Mouse (Mus musculus) heart, embryonic 10.5 days (tissue): ENCODE data around the gene Rxra. TPM values are rescaled to one million over a fixed set of nuclear protein-coding genes. Genes with fewer than 3 reads are reported as not detected.

Experiments used
- DNase-seq: peaks from one replicate; pipeline ENCODE4 v3.0.0-alpha.2; 2017; ENCODE audit warnings: low spot score
- H3K27ac ChIP-seq: fragments of 300-500 bp; sonication (generic); 2 replicates; pipeline ENCODE4 v1.5.1; 2016; ENCODE audit warnings: mild to moderate bottlenecking
- H3K27me3 ChIP-seq: fragments of 300-500 bp; sonication (generic); 2 replicates; pipeline ENCODE4 v1.6.1; 2016; ENCODE audit warnings: mild to moderate bottlenecking; ENCODE audit not compliant: poor library complexity, insufficient read depth, severe bottlenecking
- H3K36me3 ChIP-seq: fragments of 300-500 bp; sonication (generic); 2 replicates; pipeline ENCODE4 v1.6.1; 2016; ENCODE audit warnings: mild to moderate bottlenecking, moderate library complexity
- H3K4me1 ChIP-seq: fragments of 300-500 bp; sonication (generic); 2 replicates; pipeline ENCODE4 v1.6.1; 2016; ENCODE audit warnings: mild to moderate bottlenecking
- H3K4me3 ChIP-seq: fragments of 300-500 bp; sonication (generic); 2 replicates; pipeline ENCODE4 v1.5.1; 2016; ENCODE audit warnings: mild to moderate bottlenecking, moderate library complexity
- H3K9me3 ChIP-seq: fragments of 300-500 bp; sonication (generic); 2 replicates; pipeline ENCODE4 v1.6.1; 2016; ENCODE audit warnings: mild to moderate bottlenecking, moderate library complexity
- WGBS: fragments of 180-500 bp; shearing (Covaris S2); methylation state at CpG from one replicate; pipeline ENCODE4 v1.1.7; 2016; 5-methylcytosine and 5-hydroxymethylcytosine counted together
- polyA plus RNA-seq: library from polyadenylated mRNA; unstranded; fragments of >200 nt; fragmentation: Nextera tagmentation; extraction: Ambion mirVana; gene quantifications from 2 replicates; pipeline ENCODE4 v1.2.1, GENCODE M21; 2016

Gene Rxra
- polyA plus RNA-seq, 1 experiment from 2014 or later: 8.0 TPM

DNA sequence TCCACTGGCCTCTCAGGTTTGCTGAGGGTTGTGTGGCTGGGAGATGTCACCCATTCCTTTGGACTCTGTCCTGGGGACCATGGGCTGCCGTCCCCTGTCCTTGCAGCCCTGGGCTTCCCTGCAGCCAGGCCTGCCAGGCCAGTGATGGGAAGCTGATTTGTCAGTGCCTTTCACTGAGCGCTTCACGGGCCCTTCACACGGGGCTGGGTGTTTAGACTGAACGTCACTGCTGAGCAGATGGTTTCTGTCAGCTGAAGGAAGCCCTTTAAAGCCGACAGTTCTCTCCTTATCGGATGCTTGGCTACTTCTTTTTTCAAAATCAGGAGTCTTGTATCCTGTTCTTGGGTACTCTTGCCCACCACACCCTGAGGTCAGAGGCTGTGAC lies 74.9 kb downstream of the Rxra start:
- peaks cover 77% of the 10 kb centered on the region for H3K36me3 ChIP-seq
- H3K9me3 ChIP-seq: no peaks in the 10 kb centered on the region
- H3K4me3 ChIP-seq: no peak overlapping the region
- no peak for DNase-seq
- H3K27ac ChIP-seq: peak overlapping the region; percentile 59; the same call in 1 of the 2 replicates
- H3K27me3 ChIP-seq: peaks cover 98% of the 10 kb centered on the region
- 22% methylated on average over 7 of the region's 7 CpGs for WGBS
- H3K4me1 ChIP-seq: peaks cover 58% of the 10 kb centered on the region

- H3K36me3 ChIP-seq: peaks cover 83% of the 10 kb centered on the region
- peaks cover 58% of the 10 kb centered on the region for H3K4me1 ChIP-seq
- WGBS: 36% methylated on average over 4 of the region's 4 CpGs
- DNase-seq: no peak
- peaks cover 98% of the 10 kb centered on the region for H3K27me3 ChIP-seq
- peak overlapping the region; percentile 14; the same call in 1 of the 2 replicates for H3K27ac ChIP-seq
- no peak overlapping the region for H3K4me3 ChIP-seq
- no peaks in the 10 kb centered on the region for H3K9me3 ChIP-seq
These were observed 75.6 kb downstream of the Rxra start for GRCm38 (mm10) chr2:27751803-27752202.

- DNase-seq: no peak
- 95% methylated on average over 9 of the region's 9 CpGs for WGBS
- H3K4me3 ChIP-seq: no peak overlapping the region
- H3K27me3 ChIP-seq: peaks cover 98% of the 10 kb centered on the region
- H3K27ac ChIP-seq: no peak overlapping the region
- H3K36me3 ChIP-seq: peaks cover 80% of the 10 kb centered on the region
- no peaks in the 10 kb centered on the region for H3K9me3 ChIP-seq
- peaks cover 70% of the 10 kb centered on the region for H3K4me1 ChIP-seq
These were observed 77.9 kb downstream of the Rxra start for GRCm38 (mm10) chr2:27754094-27754493.

DNA sequence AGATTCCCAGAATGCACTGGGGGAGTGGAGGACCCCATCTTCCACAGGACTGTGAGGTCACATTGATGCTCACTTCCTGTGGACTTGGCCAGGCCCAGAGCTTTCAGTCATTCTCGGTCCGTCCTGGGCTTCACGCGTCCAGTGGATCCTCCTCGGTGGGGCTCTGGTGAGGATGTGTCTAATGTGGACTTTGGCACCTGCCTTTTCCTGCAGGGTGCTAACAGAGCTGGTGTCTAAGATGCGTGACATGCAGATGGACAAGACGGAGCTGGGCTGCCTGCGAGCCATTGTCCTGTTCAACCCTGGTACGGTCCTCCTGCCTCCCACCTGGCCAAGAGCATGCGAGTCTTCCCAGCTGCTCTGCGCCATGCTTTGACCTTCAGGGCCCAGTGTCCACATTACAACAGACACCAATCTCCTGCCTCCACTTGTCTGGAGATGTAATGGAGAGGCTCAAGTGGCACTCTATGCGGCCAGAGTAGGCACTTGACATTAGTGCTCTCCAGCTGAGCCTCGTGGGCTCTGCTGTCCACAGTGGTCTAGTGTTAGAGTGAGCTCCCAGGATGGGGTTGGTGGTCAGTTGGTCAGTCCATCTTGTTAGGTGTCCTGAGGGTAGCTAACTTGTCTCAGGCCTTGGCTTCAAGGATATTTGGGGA lies 79.9 kb downstream of the Rxra start:
- no peak for DNase-seq
- Histone ChIP-seq H3K27ac (no peak overlapping the region), H3K36me3 (peaks cover 84% of the 10 kb centered on the region), H3K4me1 (peaks cover 63% of the 10 kb centered on the region), H3K9me3 (no peaks in the 10 kb centered on the region), H3K27me3 (peaks cover 98% of the 10 kb centered on the region), H3K4me3 (no peak overlapping the region)
- 75% methylated on average over 13 of the region's 13 CpGs for WGBS

- Histone ChIP-seq H3K4me3 (no peak overlapping the region), H3K4me1 (peaks cover 56% of the 10 kb centered on the region), H3K9me3 (no peaks in the 10 kb centered on the region), H3K27me3 (peaks cover 98% of the 10 kb centered on the region), H3K36me3 (peaks cover 79% of the 10 kb centered on the region), H3K27ac (peak overlapping the region; percentile 71)
- peak; percentile 85 for DNase-seq
- 64% methylated on average over 20 of the region's 20 CpGs for WGBS
These were observed 82.4 kb downstream of the Rxra start for GRCm38 (mm10) chr2:27758414-27759301.

GRCm38 (mm10) chr2:27759431-27759830 lies 83.2 kb downstream of the Rxra start:
- DNase-seq: no peak
- peaks cover 97% of the 10 kb centered on the region for H3K27me3 ChIP-seq
- H3K27ac ChIP-seq: peak overlapping the region; percentile 71
- H3K4me1 ChIP-seq: peaks cover 61% of the 10 kb centered on the region
- H3K4me3 ChIP-seq: no peak overlapping the region
- H3K36me3 ChIP-seq: peaks cover 72% of the 10 kb centered on the region
- no peaks in the 10 kb centered on the region for H3K9me3 ChIP-seq
- WGBS: 85% methylated on average over 14 of the region's 14 CpGs

GRCm38 (mm10) chr2:27761260-27761995 lies 85.2 kb downstream of the Rxra start:
- no peak overlapping the region for H3K4me3 ChIP-seq
- DNase-seq: no peak
- peaks cover 55% of the 10 kb centered on the region for H3K4me1 ChIP-seq
- WGBS: 90% methylated on average over 10 of the region's 10 CpGs
- peaks cover 92% of the 10 kb centered on the region for H3K27me3 ChIP-seq
- H3K36me3 ChIP-seq: peaks cover 54% of the 10 kb centered on the region
- 0 out of 2 replicates have a peak overlapping the region, but pooled peaks have one; percentile 7 for H3K27ac ChIP-seq
- no peaks in the 10 kb centered on the region for H3K9me3 ChIP-seq

- peaks cover 48% of the 10 kb centered on the region for H3K36me3 ChIP-seq
- no peak overlapping the region for H3K4me3 ChIP-seq
- 83% methylated on average over 9 of the region's 9 CpGs for WGBS
- no peaks in the 10 kb centered on the region for H3K9me3 ChIP-seq
- DNase-seq: no peak
- 0 out of 2 replicates have a peak overlapping the region, but pooled peaks have one; percentile 7 for H3K27ac ChIP-seq
- H3K4me1 ChIP-seq: peaks cover 53% of the 10 kb centered on the region
- H3K27me3 ChIP-seq: peaks cover 89% of the 10 kb centered on the region
These were observed 85.7 kb downstream of the Rxra start for GRCm38 (mm10) chr2:27761996-27762340.

DNA sequence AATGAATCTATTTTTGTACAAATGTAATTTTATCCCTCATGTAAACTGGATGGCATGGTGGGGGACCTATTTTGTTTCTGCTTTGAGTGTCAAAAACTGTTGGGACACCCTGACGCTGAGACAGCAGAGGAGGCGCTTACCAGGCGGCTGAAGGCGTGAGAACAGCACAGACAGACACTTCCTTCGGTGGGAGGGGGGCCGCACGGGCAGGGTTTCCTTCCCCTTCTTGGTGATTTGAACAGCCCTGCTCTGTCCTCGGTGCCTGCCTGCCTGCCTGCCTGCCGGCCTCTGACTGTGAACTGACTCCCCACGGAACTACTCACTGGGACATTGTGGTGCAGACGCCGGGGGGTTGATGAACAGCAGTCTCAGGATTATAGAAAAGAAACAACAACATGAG lies 86.3 kb downstream of the Rxra start:
- no peak for DNase-seq
- Histone ChIP-seq H3K9me3 (no peaks in the 10 kb centered on the region), H3K27ac (no peak overlapping the region), H3K36me3 (peaks cover 47% of the 10 kb centered on the region), H3K4me3 (no peak overlapping the region), H3K4me1 (peaks cover 53% of the 10 kb centered on the region), H3K27me3 (peaks cover 88% of the 10 kb centered on the region)
- WGBS: 50% methylated on average over 12 of the region's 12 CpGs

DNA sequence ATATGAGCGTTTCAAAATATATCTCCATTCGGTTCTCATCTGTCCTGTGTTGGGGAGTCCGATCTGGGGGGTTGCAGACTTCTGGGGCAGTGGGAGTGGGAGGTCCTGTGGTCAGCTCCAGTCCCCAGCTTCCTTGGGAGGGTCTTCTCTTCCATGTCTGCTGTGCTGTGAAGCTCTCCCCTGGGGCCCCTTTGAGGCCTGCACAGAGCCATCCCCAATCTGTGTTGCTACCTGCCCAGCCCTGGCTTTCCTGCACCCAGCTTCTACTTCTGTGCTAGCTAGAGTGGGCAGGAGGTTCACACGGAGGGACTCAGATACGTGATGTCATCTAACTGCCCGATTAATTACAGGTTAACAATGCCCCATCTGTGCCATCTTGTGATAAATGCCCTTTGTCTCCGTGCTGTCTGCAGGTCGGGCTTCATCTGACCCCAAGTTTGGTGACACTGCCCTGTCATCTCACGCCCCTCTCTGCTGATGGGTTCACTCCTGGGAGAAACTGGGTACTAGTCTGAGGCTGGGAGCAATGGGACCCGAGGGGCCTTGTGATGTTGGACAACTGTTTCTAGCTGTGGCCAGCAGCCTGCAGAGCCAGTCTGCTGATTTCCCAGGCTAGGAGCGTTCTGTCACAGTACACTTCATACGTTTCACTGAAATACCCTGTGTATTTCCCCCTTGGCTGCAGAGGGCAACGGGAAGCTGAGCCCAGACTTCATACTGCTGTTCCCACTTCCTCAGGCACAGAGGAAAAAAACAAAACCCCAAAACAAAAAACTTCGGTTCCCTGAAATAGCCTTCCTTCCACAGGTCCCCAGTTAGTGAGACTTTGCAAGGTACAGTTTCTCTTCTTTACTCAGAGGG lies 86.9 kb downstream of the Rxra start:
- peaks cover 40% of the 10 kb centered on the region for H3K36me3 ChIP-seq
- peaks cover 53% of the 10 kb centered on the region for H3K4me1 ChIP-seq
- 0 out of 2 replicates have a peak overlapping the region, but pooled peaks have one; percentile 2 for H3K27ac ChIP-seq
- no peak for DNase-seq
- 80% methylated on average over 14 of the region's 14 CpGs for WGBS
- H3K4me3 ChIP-seq: no peak overlapping the region
- peaks cover 83% of the 10 kb centered on the region for H3K27me3 ChIP-seq
- H3K9me3 ChIP-seq: no peaks in the 10 kb centered on the region

DNA sequence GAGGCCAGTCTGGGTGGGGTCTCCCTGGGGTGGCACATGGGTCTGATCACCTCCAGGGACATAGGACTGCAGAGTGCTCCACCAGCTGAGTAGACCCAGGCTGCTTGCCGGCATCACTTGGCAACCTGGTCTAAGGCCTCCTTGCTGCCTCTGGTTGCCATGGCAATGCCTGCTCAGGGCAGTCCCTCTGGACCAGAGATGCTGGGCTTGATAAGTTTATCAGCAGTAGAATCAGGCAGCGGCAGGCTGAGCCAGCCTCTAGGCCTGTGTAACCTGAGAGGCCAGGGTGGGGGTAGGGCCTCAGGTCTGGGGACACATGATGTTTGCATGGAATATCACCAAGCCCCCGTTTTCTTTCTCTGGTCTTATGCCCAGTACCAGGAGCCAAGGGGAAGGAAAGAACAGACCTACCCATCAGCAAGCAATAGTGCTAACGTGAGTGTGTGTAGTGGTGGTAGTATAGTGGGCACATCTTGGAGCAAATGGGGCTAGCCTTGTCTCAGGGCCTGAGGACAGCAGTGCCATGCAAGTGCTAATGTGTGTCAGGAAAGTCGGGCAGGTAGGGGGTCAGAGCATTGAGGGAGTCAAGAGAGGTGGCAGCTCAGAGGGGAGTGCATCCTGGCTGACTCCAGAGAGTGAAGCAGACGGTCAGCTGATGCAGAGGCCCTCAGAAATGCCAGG lies 88.2 kb downstream of the Rxra start:
- peaks cover 42% of the 10 kb centered on the region for H3K4me1 ChIP-seq
- no peak overlapping the region for H3K4me3 ChIP-seq
- H3K36me3 ChIP-seq: peaks cover 28% of the 10 kb centered on the region
- peaks cover 83% of the 10 kb centered on the region for H3K27me3 ChIP-seq
- H3K27ac ChIP-seq: peak overlapping the region; percentile 7; the same call in 1 of the 2 replicates
- DNase-seq: no peak
- H3K9me3 ChIP-seq: no peaks in the 10 kb centered on the region
- WGBS: 24% methylated on average over 6 of the region's 6 CpGs
